Mouse (Mus musculus) thymus, adult 2 months (tissue): ENCODE data around the gene Mrvi1. TPM values are rescaled to one million over a fixed set of nuclear protein-coding genes. Genes with fewer than 3 reads are reported as not detected.

Experiments
- DNase-seq: peaks from one replicate; pipeline ENCODE4 v3.0.0; 2021
- H3K27ac ChIP-seq: fragments of 200-500 bp; 2 replicates; pipeline ENCODE4 v1.5.1; 2012; ENCODE audit warnings: low read length, control low read depth; ENCODE audit not compliant: control insufficient read depth, insufficient read depth
- H3K27me3 ChIP-seq: fragments of 200-500 bp; 2 replicates; pipeline ENCODE4 v1.6.1; 2012; ENCODE audit warnings: mild to moderate bottlenecking, low read length, moderate library complexity, mixed read lengths; ENCODE audit not compliant: control insufficient read depth, insufficient read depth
- H3K36me3 ChIP-seq: fragments of 200-500 bp; 2 replicates; pipeline ENCODE4 v1.6.1; 2012; ENCODE audit warnings: mild to moderate bottlenecking, low read length, moderate library complexity; ENCODE audit not compliant: control insufficient read depth, insufficient read depth
- H3K4me1 ChIP-seq: fragments of 200-500 bp; replicated peaks from 2 replicates; pipeline ENCODE4 v1.6.1; 2012; ENCODE audit warnings: low read length; ENCODE audit not compliant: control insufficient read depth, insufficient read depth
- H3K4me3 ChIP-seq: fragments of 200-500 bp; 2 replicates; pipeline ENCODE4 v1.5.1; 2012; ENCODE audit warnings: mild to moderate bottlenecking, low read length, control low read depth, moderate library complexity; ENCODE audit not compliant: control insufficient read depth, insufficient read depth
- CTCF ChIP-seq: fragments of 200-500 bp; IDR thresholded peaks from 2 replicates; pipeline ENCODE4 v1.5.1; 2012; ENCODE audit warnings: mild to moderate bottlenecking, control low read depth, low read length, moderate library complexity, borderline replicate concordance; ENCODE audit not compliant: control insufficient read depth, poor library complexity, insufficient read depth; ENCODE audit errors: extremely low read depth
- POLR2A ChIP-seq: fragments of 200-500 bp; IDR thresholded peaks from 2 replicates; pipeline ENCODE4 v1.6.1; 2012; ENCODE audit warnings: mild to moderate bottlenecking, low read length, control low read depth, moderate library complexity; ENCODE audit not compliant: control insufficient read depth, poor library complexity, insufficient read depth; ENCODE audit errors: extremely low read depth
- whole genome bisulfite sequencing: fragments of 180-500 bp; shearing (Covaris S2); methylation state at CpG from one replicate; pipeline ENCODE4 v1.1.7; 2018; 5-methylcytosine and 5-hydroxymethylcytosine counted together
- polyA plus RNA-seq: library from polyadenylated mRNA; depleted of rRNA; stranded (reverse); fragments of >200 nt; gene quantifications from 2 replicates; pipeline ENCODE4 v1.2.3, GENCODE M21; 2012

Gene Mrvi1
- polyA plus RNA-seq, 1 experiment = 3.2 TPM

DNA sequence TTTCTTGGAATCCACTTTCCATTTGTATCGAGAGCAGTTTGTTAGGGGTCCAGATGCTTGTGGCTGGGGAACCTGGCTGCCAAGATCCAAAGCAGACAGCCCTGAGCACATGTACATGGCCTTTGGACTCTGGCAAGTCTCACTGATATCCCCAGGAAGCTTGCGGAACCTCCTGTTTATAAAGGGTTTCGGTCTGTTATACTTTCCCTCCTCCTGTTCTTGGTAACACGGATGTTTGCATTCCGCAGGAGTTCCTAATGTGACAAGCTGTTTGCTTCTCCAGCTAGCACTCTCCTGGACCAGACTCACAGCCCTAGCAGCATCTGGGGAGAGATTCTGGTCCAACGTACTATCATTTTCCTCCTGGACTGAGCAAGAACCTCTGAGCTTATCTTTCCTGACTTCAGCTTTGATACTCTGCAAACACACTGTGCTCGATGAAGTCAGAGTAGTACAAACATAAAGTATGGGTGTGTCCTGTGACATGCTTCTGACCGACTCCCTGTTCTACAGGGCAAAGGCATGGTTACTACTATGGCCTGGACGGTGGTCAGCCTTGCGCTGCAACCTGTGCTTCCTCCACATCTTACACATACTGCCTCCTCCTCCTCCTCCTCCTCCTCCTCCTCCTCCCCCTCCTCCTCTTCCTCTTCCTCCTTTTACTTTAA is 88.2 kb downstream of the Mrvi1 start:
- H3K36me3 ChIP-seq = no peaks in the 10 kb centered on the region
- WGBS = 90% methylated on average over 10 of the region's 10 CpGs
- no peak overlapping the region for H3K27ac ChIP-seq
- H3K4me1 ChIP-seq = no peaks in the 10 kb centered on the region
- no peak overlapping the region for H3K4me3 ChIP-seq
- no peaks in the 10 kb centered on the region for H3K27me3 ChIP-seq
- DNase-seq = no peak
- no peak for TF ChIP-seq POLR2A
- no peak for TF ChIP-seq CTCF

DNA sequence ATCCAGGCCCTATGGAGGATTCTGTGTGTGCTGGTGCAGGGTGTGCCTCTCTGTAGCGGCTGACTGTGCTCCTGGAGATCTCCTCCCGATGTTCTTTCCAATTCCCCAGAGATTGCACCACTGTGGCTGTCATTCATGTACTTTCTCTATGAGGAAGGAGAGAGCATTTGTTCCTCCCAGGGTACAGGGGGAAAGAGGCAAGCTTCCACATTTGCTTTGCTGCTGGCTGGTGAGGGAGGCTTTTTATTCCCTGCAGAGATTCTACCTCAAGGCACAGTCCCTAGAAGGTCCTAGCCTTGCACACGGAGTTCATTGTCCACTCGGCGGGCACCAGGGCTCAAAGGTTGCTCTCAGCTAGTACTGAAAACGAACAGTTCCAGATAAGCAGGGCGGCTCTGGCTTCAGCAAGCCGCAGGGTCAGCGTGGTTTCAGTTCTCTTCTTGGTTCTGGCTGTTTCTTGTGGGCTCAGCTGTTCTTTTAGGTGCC is 90.7 kb downstream of the Mrvi1 start:
- 65% methylated on average over 9 of the region's 9 CpGs for WGBS
- TF ChIP-seq POLR2A = no peak
- TF ChIP-seq CTCF = no peak
- H3K27ac ChIP-seq = no peak overlapping the region
- H3K4me1 ChIP-seq = no peaks in the 10 kb centered on the region
- H3K36me3 ChIP-seq = no peaks in the 10 kb centered on the region
- no peak for DNase-seq
- H3K27me3 ChIP-seq = no peaks in the 10 kb centered on the region
- no peak overlapping the region for H3K4me3 ChIP-seq

DNA sequence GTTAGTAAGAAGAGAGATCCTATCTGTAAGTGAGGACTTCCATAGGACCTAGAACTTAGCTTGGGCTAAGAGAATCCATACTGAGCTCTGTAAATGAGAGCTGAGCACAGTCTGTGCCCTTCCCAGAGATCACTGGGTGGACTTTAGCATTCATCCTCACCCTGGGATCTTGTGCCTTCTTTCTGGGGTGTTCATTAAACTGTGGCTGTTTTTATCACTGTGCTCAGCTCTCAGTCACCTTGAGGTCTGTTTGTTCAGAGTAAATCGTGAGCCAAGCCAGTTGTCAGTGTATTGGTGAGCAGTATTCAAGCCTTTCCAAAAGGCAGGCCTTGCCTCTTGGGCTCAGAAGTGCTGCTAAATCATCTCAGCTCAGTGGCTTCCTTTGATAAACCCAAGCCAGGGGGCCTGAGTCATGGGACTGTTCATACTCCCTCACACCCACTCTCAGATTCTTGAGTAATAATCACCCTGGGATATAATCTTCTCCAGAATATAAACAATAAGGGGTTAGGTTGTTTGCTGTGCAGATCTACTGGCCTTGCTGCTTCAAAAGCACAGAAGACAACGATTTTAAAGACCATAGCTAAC is 100.4 kb downstream of the Mrvi1 start:
- Histone ChIP-seq H3K4me1 (no peaks in the 10 kb centered on the region; the same call in 1 of the 2 replicates), H3K27ac (no peak overlapping the region), H3K27me3 (no peaks in the 10 kb centered on the region), H3K4me3 (no peak overlapping the region), H3K36me3 (no peaks in the 10 kb centered on the region)
- TF ChIP-seq CTCF (no peak), POLR2A (no peak)
- 82% methylated on average over 2 of the region's 2 CpGs for whole genome bisulfite sequencing
- no peak for DNase-seq

DNA sequence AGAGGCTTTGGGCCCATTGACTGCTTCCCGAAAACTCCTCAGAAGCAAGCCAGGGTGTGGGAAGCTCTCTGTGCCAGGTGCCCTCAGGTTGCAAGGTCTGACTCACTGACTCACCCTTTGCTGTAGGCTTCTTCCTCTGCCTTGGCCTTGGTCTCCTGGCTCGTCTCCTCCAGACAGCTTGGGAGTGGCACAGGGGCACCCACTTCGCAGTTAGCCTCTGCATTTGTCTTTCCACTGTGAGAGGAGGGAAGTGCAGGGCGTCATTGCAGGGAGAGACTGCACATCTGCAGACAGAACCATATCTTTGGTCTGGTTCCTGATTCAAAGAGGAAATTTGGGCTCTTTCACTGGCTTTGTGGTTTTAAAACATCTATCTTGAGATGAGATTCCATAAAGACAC is 104.2 kb downstream of the Mrvi1 start:
- WGBS = 64% methylated on average over 4 of the region's 4 CpGs
- Histone ChIP-seq H3K27me3 (no peaks in the 10 kb centered on the region), H3K36me3 (no peaks in the 10 kb centered on the region), H3K4me1 (no peaks in the 10 kb centered on the region; the same call in 1 of the 2 replicates), H3K4me3 (no peak overlapping the region), H3K27ac (no peak overlapping the region)
- no peak for DNase-seq
- TF ChIP-seq CTCF = no peak
- no peak for TF ChIP-seq POLR2A

DNA sequence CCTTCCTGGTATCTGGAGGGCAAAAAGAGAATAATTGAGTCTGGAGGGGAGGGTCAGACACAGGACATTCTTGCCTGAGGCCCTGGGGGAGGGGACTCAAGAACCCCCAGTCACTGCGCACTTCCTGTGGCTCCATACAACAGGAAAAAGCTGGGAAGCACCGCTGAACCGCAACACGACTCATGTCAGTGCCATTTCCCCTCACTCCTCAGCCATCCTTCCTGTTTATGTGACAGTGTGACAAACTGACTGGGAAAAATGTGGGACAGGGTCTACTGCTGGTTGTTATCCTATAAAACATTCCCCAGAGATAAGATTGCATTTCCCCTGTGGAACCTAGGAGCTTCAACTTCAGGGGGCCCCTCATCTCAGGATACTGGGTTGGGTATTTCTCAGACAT is 105.3 kb downstream of the Mrvi1 start:
- no peaks in the 10 kb centered on the region for H3K27me3 ChIP-seq
- TF ChIP-seq POLR2A (no peak), CTCF (no peak)
- no peak overlapping the region for H3K4me3 ChIP-seq
- WGBS = 63% methylated on average over 4 of the region's 4 CpGs
- DNase-seq = no peak
- H3K4me1 ChIP-seq = no peaks in the 10 kb centered on the region; the same call in 1 of the 2 replicates
- H3K27ac ChIP-seq = no peak overlapping the region
- H3K36me3 ChIP-seq = no peaks in the 10 kb centered on the region

DNA sequence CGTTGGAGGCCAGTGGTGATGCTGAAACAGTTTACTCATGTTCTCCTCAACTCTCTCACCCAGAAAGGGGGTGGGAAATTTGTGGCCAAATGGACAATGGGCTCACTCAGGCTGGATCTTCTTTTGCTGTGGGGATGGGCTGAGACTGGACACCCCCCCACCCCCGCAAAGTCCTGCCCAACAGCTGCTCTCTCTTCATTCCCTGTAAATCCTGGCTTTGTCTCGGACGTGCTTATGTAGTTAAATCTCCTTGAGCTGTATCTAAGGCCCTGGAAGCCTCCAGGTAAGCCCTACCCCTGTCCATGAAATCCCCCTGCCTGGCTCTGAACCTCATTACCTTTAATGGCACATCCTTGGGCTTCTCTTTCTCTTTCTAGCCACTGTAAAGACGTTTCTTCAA is 113.5 kb downstream of the Mrvi1 start:
- WGBS = 95% methylated on average over 5 of the region's 5 CpGs
- TF ChIP-seq CTCF (no peak), POLR2A (no peak)
- Histone ChIP-seq H3K27ac (no peak overlapping the region), H3K4me1 (no peaks in the 10 kb centered on the region), H3K27me3 (no peaks in the 10 kb centered on the region), H3K4me3 (no peak overlapping the region), H3K36me3 (no peaks in the 10 kb centered on the region)
- DNase-seq = no peak
